Mouse (Mus musculus): Measurements from ENCODE around the gene Opn5. TPM values are rescaled to one million over a fixed set of nuclear protein-coding genes. Genes with fewer than 3 reads are reported as not detected.

Opn5 gene
- total RNA-seq (2017), result not detected in 2 replicates

GRCm38 (mm10) chr17:42611295-42611694 is at the start of gene Opn5:
Gene Opn5 (minus strand): TSS chr17:42611395.
- no peak for ATAC-seq (ENCODE audit: extremely low read depth, insufficient number of reproducible peaks, low FRiP score, poor library complexity, severe bottlenecking)

DNA sequence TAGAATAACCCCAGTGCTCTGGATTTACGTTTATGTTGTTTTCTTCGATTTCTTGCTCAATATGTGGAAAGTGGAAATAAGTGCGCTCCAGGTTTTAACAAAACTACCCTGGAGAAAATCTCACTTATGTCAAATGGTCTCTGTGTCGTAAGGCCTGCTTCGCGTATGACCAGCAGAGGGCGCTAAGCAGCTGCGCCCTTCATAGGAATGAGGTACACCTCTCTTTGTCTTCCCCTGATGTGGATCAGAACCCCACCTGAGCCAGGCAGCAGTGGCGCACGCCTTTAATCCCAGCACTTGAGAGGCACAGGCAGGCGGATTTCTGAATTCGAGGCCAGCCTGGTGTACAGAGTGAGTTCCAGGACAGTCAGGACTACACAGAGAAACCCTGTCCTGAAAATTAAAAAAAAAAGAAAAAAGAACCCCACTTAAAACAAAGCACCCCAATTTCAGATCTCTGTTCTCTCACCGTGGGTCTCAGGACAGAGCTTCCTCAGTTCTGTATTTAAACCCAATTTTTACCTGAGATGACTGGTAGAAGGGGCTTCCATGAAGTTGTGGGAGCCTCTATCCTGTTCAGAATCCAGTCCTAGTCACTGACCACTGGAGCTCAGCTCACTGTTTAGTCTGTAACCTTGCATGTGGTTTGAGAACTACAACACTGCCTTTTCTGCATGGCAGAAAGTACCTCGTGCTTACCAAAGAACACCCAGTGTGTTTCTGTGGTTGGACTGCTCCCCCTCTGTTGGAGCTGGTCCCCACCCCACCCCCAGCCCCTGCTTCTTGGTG is 47.6 kb upstream of the Opn5 start:
- ATAC-seq (ENCODE audit: extremely low read depth, insufficient number of reproducible peaks, low FRiP score, poor library complexity, severe bottlenecking), result no peak

- no peak for ATAC-seq (ENCODE audit: extremely low read depth, insufficient number of reproducible peaks, low FRiP score, poor library complexity, severe bottlenecking)
Observed at GRCm38 (mm10) chr17:42643416-42643815, 32.2 kb upstream of the Opn5 start.

DNA sequence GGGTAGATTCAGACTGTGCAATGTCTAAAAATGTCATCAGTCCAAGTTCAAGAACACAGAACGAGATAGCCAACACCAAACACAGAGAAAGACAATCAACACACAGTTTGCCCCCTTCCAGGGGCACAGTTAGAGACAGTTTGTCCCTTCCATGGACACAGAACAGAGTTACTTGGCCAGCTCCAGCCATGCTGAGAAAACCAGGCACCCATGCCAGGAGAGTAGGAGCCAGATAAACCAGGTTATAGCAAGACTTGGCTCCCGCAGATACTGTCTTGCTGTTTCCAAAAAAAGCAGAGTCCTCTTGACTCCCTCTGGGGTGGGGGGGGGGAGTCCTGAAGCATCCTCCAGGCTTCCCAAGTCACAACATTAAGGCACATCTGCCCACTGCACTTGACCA is 19.0 kb upstream of the Opn5 start:
- no peak for ATAC-seq (ENCODE audit: extremely low read depth, insufficient number of reproducible peaks, low FRiP score, poor library complexity, severe bottlenecking)

DNA sequence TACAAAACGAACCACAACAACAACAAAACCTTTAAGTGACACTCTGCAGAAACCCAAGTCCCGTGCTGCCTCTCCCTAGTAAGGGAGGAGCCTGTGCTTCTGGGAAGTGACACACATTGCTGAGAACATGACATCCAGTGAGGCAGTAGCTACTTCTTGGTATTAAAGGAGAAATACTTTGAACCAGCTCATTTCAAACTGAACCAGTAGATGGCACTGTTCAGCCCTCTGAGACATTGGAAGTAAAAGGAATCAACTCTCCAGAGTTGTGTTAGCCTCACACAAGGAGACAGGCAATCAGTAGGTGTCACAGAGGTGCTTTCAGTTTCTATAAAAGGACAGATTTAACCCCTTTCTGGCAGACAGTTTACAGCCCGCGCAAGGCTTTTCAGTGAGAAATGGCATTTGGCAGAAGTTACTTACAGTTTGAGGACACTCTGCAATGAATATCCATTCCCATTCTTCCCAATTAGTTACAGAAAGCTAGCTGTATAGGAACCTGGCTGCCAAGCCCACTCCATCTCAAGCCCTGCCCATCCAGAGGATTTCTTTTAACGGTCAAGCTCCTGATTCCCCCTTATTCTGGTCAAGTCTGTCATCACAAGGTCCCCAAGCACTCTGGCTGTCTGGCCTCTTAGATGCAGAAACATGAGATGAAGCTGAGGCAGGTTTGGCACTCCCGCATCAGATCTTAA is 2.0 kb upstream of the Opn5 start:
- no peak for ATAC-seq (ENCODE audit: extremely low read depth, insufficient number of reproducible peaks, low FRiP score, poor library complexity, severe bottlenecking)

- ATAC-seq (ENCODE audit: extremely low read depth, insufficient number of reproducible peaks, low FRiP score, poor library complexity, severe bottlenecking), result no peak
Observed at GRCm38 (mm10) chr17:42608270-42608669, 2.9 kb downstream of the Opn5 start.

- no peak for ATAC-seq (ENCODE audit: extremely low read depth, insufficient number of reproducible peaks, low FRiP score, poor library complexity, severe bottlenecking)
Observed at GRCm38 (mm10) chr17:42602829-42603784, 8.1 kb downstream of the Opn5 start.

GRCm38 (mm10) chr17:42586486-42586885 is 24.7 kb downstream of the Opn5 start:
- no peak for ATAC-seq (ENCODE audit: extremely low read depth, insufficient number of reproducible peaks, low FRiP score, poor library complexity, severe bottlenecking)

GRCm38 (mm10) chr17:42583029-42583331 is 28.2 kb downstream of the Opn5 start:
- ATAC-seq (ENCODE audit: extremely low read depth, insufficient number of reproducible peaks, low FRiP score, poor library complexity, severe bottlenecking), result no peak

- no peak for ATAC-seq (ENCODE audit: extremely low read depth, insufficient number of reproducible peaks, low FRiP score, poor library complexity, severe bottlenecking)
Observed at GRCm38 (mm10) chr17:42582281-42583028, 28.7 kb downstream of the Opn5 start.

GRCm38 (mm10) chr17:42580623-42581022 is 30.6 kb downstream of the Opn5 start:
- ATAC-seq (ENCODE audit: extremely low read depth, insufficient number of reproducible peaks, low FRiP score, poor library complexity, severe bottlenecking), result no peak

GRCm38 (mm10) chr17:42580196-42580595 is 31.0 kb downstream of the Opn5 start:
- no peak for ATAC-seq (ENCODE audit: extremely low read depth, insufficient number of reproducible peaks, low FRiP score, poor library complexity, severe bottlenecking)

DNA sequence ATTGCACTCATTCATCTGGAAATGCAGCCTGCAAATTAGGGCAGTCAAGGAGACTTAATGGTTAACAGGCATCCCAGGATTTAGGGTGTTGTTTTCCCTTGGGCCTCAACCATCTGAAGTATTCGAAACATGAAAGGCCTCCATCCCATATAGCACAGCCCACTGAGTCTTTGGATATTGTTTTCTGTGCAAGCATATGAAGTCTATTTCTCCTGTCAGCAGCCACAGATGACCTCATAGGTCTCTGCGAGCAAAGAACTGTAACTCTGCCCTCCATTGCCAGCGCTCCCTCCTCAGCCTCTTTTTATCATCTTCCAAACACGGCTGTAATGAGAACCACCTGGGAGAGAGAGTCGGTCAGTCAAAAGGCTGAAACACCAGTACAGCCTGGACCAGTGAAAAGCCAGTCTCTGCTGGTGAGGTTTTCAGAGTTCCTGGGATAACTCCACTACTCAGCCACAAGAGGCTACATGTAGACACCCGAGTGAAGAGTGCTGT is 34.5 kb downstream of the Opn5 start:
- no peak for ATAC-seq (ENCODE audit: extremely low read depth, insufficient number of reproducible peaks, low FRiP score, poor library complexity, severe bottlenecking)

- no peak for ATAC-seq (ENCODE audit: extremely low read depth, insufficient number of reproducible peaks, low FRiP score, poor library complexity, severe bottlenecking)
Observed at GRCm38 (mm10) chr17:42573786-42574185, 37.4 kb downstream of the Opn5 start.

DNA sequence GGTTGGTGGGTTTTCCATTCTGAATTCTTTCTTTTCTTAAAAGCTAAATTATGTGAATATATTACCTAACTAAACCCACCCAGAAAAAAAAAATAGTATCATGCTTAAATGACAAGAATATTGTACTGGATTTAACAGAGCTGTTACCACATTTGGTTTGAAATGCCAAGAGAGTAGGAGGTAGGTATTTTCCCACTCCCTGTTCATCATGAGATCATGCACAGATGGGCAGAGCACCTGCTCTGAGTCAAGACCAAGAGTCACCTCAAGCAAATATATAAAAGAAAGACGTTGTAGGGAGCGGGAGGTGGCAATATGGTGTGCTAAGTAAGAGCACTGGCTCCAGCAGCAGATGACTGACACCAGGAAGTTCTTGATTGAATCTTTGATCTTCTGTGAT is 61.6 kb downstream of the Opn5 start:
- ATAC-seq (ENCODE audit: extremely low read depth, insufficient number of reproducible peaks, low FRiP score, poor library complexity, severe bottlenecking), result no peak

DNA sequence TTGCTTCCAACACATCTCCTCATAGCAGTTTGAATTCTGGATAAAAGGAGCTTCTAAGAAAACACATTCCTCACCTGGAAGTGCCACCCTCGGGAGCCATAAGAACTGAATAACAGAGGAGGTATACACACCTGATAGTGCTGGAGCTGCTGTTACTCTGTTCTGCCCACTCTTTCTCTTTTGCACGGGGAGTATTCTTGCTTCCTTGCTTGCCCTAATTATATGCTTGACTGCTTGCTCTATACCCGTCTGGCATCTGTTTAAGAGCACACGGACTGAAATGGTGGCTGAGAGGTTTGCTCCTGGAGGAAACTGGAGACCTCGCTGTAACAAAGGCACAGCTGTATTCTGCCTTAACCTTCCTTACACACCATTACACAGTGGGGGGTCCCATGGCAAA is 81.0 kb downstream of the Opn5 start:
- no peak for ATAC-seq (ENCODE audit: extremely low read depth, insufficient number of reproducible peaks, low FRiP score, poor library complexity, severe bottlenecking)

DNA sequence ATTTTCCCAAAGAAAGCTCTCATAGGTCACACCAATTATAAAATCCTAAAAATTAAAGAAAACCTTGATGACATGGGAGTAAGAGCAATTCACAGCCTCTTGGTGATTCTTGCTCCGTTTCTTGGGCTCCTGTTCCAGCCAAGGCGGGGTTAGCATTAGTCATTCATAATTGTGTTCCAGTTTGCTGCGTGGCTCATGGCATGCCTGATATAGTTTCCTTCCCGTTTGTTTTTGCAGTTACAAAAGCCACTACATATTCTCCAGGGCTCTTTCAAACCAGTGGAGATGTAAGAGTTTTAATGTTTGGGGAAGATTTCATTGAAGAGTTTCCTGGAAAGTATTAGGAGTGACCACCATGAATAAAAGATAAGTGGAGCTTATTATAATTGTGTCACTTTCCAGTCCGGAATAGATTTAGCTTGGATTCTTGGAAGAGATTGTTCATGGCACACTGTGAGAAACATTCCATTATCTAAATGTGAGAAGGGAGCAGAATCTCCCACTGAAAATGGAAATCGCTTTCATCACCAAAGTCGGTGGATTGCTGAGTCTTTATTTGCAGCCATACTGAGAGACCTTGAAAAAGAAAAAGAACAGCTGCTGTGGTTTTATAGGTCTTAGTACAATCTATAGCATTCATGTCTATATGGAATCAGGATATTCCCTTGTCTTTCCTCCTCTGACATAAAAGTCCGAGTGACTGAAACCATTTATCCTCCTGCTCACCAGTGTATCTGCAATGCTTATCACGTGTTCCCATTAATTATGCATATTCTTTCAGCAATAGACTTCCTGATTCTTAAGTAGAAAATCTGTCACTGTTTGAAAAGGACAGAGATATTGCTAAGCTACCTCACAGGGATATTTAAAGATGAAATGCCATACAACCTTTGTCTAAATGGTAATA is 101.6 kb downstream of the Opn5 start:
- ATAC-seq (ENCODE audit: extremely low read depth, insufficient number of reproducible peaks, low FRiP score, poor library complexity, severe bottlenecking), result no peak
